Mouse (Mus musculus): ENCODE data around the gene Dhrs9. TPM values are rescaled to one million over a fixed set of nuclear protein-coding genes. Genes with fewer than 3 reads are reported as not detected.

The Dhrs9 gene
- polyA plus RNA-seq, 1 experiment = not detected

GRCm38 (mm10) chr2:69393947-69394346 is 13.7 kb downstream of the Dhrs9 start:
- no peak for TF ChIP-seq POLR2A (IDR thresholded peaks at IDR 0.05; ENCODE audit: borderline replicate concordance, extremely low read depth, insufficient read depth, insufficient read length, poor library complexity, severe bottlenecking)
- TF ChIP-seq CTCF (IDR thresholded peaks at IDR 0.05; ENCODE audit: borderline replicate concordance, extremely low read depth, insufficient read depth, insufficient read length) = no peak
- no peak for DNase-seq (ENCODE audit: low read depth)

- no peak for TF ChIP-seq CTCF (IDR thresholded peaks at IDR 0.05; ENCODE audit: borderline replicate concordance, extremely low read depth, insufficient read depth, insufficient read length)
- TF ChIP-seq POLR2A (IDR thresholded peaks at IDR 0.05; ENCODE audit: borderline replicate concordance, extremely low read depth, insufficient read depth, insufficient read length, poor library complexity, severe bottlenecking) = no peak
- no peak for DNase-seq (ENCODE audit: low read depth)
Observed at GRCm38 (mm10) chr2:69395597-69396248, 15.5 kb downstream of the Dhrs9 start.

DNA sequence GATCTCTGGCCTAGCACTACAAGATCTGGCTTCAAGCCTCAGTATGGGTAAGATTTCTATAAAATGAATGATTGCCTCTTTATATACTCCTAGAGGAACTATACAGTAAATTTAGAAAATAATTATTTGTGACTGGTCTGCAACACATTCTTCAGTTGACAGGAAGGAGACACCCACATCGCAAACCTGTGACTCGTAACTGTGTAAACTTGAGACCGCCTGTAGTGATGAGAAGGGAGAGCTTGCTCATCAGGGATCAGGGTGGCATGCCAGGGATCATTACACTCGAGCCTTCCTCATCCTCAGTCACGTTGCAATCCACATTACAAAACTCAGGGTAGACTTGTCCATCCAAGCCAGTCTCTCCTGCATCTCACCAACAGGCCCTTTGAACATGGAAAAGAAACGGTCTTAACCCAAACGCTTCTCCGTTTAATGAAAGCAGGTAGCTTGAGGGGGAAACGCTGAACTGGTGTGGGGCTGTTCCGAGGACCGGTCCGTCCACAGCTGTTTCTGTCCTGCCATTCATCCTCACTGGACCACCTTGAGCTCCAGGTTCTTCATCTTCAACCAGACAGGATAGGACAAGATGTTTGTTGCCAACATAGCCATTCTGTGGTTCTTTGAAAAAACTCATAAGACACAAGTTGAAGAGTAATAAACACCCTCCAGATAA is 16.7 kb downstream of the Dhrs9 start:
- no peak for DNase-seq (ENCODE audit: low read depth)
- TF ChIP-seq POLR2A (IDR thresholded peaks at IDR 0.05; ENCODE audit: borderline replicate concordance, extremely low read depth, insufficient read depth, insufficient read length, poor library complexity, severe bottlenecking) = no peak
- no peak for TF ChIP-seq CTCF (IDR thresholded peaks at IDR 0.05; ENCODE audit: borderline replicate concordance, extremely low read depth, insufficient read depth, insufficient read length)

- peak; percentile 27 for DNase-seq (ENCODE audit: low read depth)
- no peak for TF ChIP-seq POLR2A (IDR thresholded peaks at IDR 0.05; ENCODE audit: borderline replicate concordance, extremely low read depth, insufficient read depth, insufficient read length, poor library complexity, severe bottlenecking)
- TF ChIP-seq CTCF (IDR thresholded peaks at IDR 0.05; ENCODE audit: borderline replicate concordance, extremely low read depth, insufficient read depth, insufficient read length) = no peak
Observed at GRCm38 (mm10) chr2:69400866-69401604, 20.8 kb downstream of the Dhrs9 start.

GRCm38 (mm10) chr2:69401891-69402290 is 21.6 kb downstream of the Dhrs9 start:
- no peak for DNase-seq (ENCODE audit: low read depth)
- TF ChIP-seq POLR2A (IDR thresholded peaks at IDR 0.05; ENCODE audit: borderline replicate concordance, extremely low read depth, insufficient read depth, insufficient read length, poor library complexity, severe bottlenecking) = no peak
- TF ChIP-seq CTCF (IDR thresholded peaks at IDR 0.05; ENCODE audit: borderline replicate concordance, extremely low read depth, insufficient read depth, insufficient read length) = no peak

GRCm38 (mm10) chr2:69402309-69402708 is 22.1 kb downstream of the Dhrs9 start:
- no peak for TF ChIP-seq CTCF (IDR thresholded peaks at IDR 0.05; ENCODE audit: borderline replicate concordance, extremely low read depth, insufficient read depth, insufficient read length)
- no peak for TF ChIP-seq POLR2A (IDR thresholded peaks at IDR 0.05; ENCODE audit: borderline replicate concordance, extremely low read depth, insufficient read depth, insufficient read length, poor library complexity, severe bottlenecking)
- peak; percentile 58 for DNase-seq (ENCODE audit: low read depth)

DNA sequence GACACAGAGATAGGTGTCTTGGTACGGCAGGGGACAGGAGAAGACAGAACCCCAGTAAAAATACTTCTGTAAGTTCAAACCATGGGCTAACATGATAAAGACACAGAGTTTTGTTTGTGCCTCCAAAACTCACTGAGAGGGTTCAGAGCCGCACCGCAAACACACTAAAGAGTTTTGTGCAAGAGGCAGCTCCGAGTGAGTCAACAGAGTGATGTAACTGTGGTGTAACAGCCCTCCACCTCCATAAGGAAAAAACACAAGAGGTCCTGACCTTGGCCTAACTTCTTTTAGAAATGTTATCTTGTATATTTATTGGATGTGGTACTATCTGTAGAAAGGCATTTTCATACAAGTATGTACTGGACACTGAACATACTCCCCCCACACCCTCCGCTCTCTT is 25.4 kb downstream of the Dhrs9 start:
- TF ChIP-seq POLR2A (IDR thresholded peaks at IDR 0.05; ENCODE audit: borderline replicate concordance, extremely low read depth, insufficient read depth, insufficient read length, poor library complexity, severe bottlenecking) = no peak
- no peak for TF ChIP-seq CTCF (IDR thresholded peaks at IDR 0.05; ENCODE audit: borderline replicate concordance, extremely low read depth, insufficient read depth, insufficient read length)
- no peak for DNase-seq (ENCODE audit: low read depth)

DNA sequence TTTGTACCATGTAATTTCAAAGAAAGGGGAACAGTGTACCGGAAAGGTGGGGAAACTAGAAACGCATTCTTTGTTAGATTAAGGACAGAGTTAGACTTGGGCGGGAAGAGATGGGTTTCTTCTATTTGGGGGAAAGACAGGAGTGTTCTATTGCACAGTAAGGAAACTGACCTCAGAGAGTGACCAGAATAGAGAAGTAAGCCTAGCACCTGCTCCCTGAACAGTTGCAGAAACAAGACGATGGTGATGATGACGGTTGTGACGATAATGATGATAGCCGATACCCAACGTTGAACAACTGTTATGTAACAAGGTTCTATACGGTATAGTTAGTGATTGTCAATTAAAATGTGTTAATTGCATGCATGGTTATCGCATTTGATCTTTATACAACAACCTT is 34.3 kb downstream of the Dhrs9 start:
- no peak for TF ChIP-seq CTCF (IDR thresholded peaks at IDR 0.05; ENCODE audit: borderline replicate concordance, extremely low read depth, insufficient read depth, insufficient read length)
- no peak for DNase-seq (ENCODE audit: low read depth)

DNA sequence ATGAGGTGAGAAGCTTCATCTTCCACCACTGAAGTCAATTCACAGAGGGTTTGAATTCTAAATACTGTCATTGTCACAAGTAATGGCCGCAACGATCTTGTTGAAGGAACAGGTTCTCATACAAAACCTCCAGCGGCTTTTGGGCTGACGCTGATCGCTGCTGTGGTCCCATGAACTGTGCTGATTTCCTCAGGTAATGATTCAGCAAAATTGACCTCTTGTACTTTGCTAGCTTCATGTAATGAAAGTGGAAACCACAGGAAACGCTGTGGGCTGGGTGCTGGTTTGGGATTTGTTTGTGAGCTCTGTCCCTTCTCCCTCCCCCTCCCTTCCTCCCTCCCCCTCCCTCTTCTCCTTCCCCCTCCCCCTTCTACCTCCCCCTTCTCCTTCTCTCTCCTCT is 34.8 kb downstream of the Dhrs9 start:
- DNase-seq (ENCODE audit: low read depth) = no peak
- TF ChIP-seq POLR2A (IDR thresholded peaks at IDR 0.05; ENCODE audit: borderline replicate concordance, extremely low read depth, insufficient read depth, insufficient read length, poor library complexity, severe bottlenecking) (no peak), CTCF (IDR thresholded peaks at IDR 0.05; ENCODE audit: borderline replicate concordance, extremely low read depth, insufficient read depth, insufficient read length) (no peak)

DNA sequence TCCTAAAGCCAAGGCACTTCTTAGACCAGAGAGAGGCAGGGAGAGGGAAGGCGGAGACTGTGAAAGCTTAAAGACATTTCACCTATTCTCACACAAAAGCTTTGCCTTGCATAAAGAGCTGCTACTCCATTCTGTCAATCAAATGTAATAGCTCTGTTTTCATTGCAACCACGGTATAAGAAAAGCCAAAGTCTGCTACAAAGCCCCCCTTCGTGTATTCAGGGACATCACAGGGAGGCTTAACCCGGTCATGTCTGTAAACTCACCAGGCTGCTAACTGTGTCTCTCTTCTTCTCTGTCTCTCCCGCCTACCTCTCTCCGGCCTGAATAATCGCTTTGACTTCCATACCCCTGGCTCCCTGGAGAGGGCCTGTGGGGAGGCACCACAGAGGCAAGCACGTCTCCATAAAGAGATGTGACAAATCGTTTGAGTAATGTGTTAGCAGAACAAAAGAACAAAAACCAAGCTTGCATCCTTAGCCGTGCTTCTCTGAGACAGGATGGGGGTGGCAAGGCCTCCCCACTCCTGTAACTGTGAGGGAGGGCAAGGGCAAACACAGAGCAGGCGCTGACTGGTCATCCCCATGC is 38.1 kb downstream of the Dhrs9 start:
- no peak for TF ChIP-seq CTCF (IDR thresholded peaks at IDR 0.05; ENCODE audit: borderline replicate concordance, extremely low read depth, insufficient read depth, insufficient read length)
- no peak for TF ChIP-seq POLR2A (IDR thresholded peaks at IDR 0.05; ENCODE audit: borderline replicate concordance, extremely low read depth, insufficient read depth, insufficient read length, poor library complexity, severe bottlenecking)
- DNase-seq (ENCODE audit: low read depth) = peak; percentile 88

DNA sequence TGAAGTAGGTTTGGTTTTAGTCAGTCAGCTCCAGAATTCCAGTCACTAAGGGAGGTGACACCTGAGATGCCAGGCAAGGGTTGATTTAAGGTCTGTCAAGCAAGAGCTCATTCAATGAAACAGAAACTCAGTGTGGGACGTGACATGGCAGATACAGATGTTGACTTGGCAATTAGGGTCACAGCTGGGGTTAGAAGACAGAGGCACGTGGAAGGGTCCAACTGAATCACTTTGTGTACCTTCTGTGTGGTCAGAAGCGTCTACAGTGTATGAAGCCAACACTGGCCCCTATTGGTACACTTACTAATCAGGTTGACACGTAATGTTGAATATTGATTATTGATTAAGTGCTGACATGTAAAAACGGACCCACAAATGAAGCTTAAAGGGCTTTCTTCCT is 44.6 kb downstream of the Dhrs9 start:
- DNase-seq (ENCODE audit: low read depth) = no peak
- TF ChIP-seq CTCF (IDR thresholded peaks at IDR 0.05; ENCODE audit: borderline replicate concordance, extremely low read depth, insufficient read depth, insufficient read length) = no peak
- TF ChIP-seq POLR2A (IDR thresholded peaks at IDR 0.05; ENCODE audit: borderline replicate concordance, extremely low read depth, insufficient read depth, insufficient read length, poor library complexity, severe bottlenecking) = no peak
